Mouse (Mus musculus) gastrocnemius, adult 18-20 months (tissue): ENCODE results near the gene Palld. TPM values are rescaled to one million over a fixed set of nuclear protein-coding genes. Genes with fewer than 3 reads are reported as not detected.

Experiments used
- DNase-seq: peaks from one replicate; pipeline ENCODE4 v3.0.0; 2021; ENCODE audit warnings: low spot score
- total RNA-seq, 2 experiments: library from RNA; stranded (reverse); gene quantifications; 2 replicates each; pipeline ENCODE4 v1.2.3; 2021

Gene Palld
- total RNA-seq, 2 experiments from 2014 or later, result 42.0 to 57.2 TPM

DNA sequence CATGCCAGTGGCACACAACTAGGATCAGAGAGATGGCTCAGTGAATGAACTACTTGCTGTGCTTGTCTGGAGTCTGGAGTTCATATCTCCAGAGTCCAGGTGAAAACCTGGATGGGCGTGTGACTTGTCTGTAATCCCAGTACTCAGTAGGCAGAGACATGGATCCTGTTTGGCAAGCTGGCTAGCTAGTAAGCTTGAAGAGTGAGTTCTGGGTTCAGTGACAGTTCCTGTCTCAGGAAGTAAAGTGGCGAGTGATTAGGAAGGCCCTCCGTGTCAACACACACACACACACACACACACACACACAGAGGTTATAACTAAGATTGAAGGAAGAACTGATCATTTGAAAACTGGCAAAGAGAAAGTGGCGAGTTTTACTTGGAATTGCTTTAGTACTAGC, 264.8 kb downstream of the Palld start:
- DNase-seq, result no peak

DNA sequence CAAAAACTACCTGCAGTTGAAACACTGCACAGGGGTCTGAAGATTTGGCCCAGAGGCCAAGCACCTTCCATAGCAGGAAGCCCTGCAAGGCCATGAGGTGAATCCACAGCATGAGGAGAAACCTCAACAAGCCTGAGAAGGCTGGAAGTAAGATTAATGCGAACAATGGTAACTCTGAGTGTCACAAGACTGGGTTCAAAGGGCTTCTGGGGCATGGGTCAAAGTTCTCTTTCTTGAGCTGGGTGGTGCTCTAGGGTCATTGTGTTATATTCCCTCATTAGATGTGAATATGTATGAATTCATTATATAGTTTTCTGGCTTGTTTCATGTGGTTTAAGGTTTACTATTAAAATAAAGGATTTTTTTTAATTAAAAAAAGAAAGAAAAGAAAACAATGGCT, 267.7 kb downstream of the Palld start:
- DNase-seq, result no peak

GRCm38 (mm10) chr8:61632331-61632730, 270.2 kb downstream of the Palld start:
- DNase-seq, result no peak

DNA sequence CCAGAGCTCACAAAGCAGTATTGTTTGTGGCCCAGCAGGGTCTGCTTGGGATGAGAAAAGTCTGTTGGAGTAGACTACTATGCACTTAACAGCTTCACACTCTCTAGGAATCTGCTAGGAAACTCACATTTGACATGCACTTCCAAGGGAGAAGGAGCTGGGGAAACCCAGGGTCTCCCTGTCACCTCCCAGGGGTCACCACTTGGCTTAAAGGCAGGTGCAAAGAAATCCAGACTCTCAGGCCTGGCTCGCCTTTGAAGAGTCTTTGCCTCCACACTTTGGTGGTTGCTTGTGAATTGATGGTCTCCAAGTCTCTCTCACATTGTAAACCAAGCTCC, 272.9 kb downstream of the Palld start:
- no peak for DNase-seq

DNA sequence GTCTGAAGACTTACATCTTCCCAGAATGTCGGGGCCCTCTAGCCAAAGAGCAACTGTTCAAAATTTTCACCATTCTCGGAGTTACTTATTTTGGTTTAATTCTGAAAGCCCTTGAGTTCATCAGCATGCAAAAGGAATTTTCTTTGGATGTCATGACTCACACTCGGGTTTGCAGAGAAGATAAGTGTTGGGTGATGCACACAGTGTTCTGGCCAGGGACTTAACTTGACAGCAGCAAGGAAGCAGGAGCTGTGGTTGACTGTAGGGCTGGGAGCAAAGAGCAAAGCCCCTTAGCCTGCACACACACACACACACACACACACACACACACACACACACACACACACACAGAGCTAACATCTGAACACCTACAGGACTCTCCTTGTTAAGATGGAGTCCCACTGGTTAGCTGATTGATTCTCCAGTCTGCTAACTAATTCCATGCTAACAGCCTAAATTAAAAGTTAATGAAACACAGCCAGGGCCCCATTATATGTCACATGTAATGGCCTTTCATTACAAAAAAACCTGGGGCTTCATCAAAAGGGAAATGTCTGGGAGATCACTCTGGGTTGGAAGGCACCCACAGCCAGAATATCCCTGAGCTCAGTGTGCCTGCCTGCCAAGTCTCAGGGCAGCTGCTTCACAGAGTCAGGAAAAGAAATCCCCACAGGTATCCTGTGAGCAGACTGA, 273.4 kb downstream of the Palld start:
- no peak for DNase-seq

- no peak for DNase-seq
Observed at GRCm38 (mm10) chr8:61626246-61626952, 276.1 kb downstream of the Palld start.

- DNase-seq, result no peak
Observed at GRCm38 (mm10) chr8:61625656-61626210, 276.8 kb downstream of the Palld start.

- DNase-seq, result no peak
Observed at GRCm38 (mm10) chr8:61623485-61624417, 278.7 kb downstream of the Palld start.

DNA sequence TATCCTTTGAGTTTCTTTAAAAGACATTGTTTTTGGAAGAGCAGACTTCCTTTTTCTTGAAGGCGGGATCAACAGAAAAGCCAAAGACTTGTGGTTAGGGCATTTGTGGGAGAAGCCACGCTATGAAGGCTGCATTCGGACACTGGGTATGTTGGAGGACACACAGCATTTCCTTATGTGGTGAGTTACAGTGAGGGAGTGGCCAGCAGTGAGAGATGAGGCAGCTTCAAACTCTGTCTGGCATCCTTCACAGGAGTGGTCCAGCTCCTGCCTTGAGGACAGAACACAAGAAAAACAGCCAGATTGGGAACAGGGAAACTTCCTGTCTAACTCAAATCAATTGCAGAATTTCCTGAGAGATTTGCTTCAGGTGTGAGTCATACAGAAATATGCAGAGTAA, 281.2 kb downstream of the Palld start:
- DNase-seq, result no peak

DNA sequence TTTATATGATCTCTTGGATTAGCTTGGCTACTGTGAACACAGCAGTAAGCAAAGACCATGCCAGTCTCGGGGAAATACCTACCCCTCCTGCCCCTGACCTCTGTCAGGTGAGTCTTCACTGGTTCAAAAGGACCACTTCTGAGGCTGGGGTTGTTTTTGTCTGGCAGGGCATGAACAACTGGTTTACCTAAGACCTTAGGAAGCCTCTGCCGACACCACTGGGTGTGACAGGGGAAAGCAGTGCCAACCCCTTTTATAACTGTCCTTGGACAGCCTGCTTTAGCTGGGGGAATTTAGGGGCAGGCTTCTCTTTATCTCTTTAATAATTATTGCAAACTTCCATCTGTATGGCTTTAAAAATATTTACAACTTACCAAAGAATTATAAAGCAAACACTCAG, 284.8 kb downstream of the Palld start:
- DNase-seq, result peak; percentile 28

DNA sequence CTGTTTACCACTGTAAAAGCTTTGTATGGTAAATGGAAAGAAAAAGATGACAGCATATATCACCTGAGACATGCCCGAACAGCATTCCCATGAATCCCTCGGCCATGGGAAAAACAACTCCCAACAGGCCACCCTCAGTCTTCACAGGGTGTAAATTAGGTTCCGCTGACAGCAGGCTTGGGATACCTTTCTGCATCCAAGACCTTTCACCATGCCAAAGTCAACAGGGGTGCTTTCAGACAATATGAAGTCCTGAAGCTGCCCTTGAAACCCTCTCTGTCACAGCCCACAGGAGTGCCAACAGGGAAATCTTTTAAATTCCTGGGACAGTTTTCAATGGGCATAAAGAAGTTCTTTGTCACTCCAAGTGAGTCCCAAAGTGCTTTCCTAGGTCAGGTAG, 285.4 kb downstream of the Palld start:
- no peak for DNase-seq

GRCm38 (mm10) chr8:61615711-61616697, 286.5 kb downstream of the Palld start:
- DNase-seq, result no peak

- no peak for DNase-seq
Observed at GRCm38 (mm10) chr8:61611741-61612140, 290.7 kb downstream of the Palld start.

DNA sequence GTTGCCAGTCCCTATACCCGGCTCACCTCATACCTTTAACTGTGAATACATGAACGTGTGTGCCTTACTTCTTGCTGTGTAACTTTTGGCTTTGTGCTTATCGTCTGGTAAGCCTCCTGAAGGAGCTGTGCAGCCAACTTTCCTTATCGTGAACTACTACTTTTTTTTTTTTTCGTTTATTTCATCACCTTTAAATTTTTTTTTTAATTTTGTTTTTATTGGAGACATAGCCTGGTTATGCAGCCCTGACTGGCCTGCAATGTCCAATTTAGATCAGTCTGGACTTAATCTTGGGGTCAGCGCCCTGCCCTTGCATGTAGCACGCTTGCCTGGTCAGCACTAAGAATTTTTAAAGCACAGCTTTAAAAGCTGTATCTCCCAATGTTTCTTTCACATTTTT, 291.4 kb downstream of the Palld start:
- no peak for DNase-seq

- DNase-seq, result peak; percentile 31
Observed at GRCm38 (mm10) chr8:61610546-61610945, 291.9 kb downstream of the Palld start.

DNA sequence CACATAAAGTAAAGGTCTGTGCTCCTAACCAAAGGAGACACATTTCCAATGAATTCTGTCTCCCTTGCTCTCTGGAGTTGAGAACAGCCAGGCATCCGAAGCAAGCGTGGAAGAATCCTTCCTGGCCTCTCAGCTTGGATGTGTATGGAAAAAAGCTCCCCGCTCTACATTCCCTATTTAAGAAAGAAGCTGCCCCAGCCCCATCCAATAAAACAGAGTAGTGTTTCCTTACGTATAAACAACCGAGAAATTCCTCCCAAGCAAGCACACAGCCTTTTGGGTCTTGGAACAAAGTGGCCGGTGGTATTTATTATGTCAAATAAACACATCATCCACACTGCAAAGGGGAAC, 295.1 kb downstream of the Palld start:
- DNase-seq, result no peak

DNA sequence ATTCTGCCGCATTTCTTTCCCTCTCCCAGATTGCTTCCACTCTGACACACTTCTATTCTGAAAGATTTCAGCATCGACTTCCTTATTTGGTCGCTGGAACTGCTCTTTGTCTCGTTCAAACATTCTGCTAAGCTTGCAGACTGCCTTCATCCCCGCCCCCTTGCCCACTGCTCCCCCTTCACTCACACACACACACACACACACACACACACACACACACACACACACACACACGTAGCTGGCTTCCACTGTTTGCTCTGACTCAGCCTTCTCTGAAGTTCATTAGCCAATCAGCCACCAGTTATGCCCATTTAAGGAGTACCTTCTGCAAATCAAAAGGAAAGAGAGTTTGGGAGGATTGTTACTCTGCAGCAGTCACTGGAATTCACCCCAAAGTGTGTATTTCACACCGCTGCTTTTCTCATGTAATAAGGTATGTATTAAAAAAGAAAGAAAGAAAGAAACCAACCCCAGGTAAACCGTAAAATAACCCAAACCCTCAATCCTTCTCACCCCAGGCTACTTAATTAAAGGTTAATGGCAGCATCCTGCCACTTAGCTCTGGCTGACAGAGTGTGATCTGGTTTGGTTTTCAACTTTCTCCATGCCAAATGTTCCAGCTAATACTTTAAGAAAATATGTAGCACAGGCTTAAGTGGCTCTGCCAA, 295.6 kb downstream of the Palld start:
- DNase-seq, result peak; percentile 66

DNA sequence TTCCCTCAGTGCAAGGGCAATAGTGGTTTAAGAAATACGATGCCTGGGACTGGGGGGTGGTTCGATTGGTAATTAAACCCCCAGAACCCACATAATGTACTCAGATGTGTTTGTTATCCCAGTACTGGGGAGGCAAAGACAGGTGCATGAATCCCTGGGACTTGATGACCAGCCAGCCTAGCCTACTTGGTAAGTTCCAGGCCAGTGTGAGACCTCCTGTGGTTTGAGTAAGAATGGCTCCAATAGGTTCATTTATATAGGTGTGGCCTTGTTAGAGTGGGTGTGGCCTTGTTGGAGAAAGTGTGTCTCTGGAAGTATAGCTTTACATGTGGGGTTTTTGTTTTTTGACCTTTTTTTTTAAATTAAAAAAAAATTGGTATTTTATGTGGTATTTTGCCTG, 297.6 kb downstream of the Palld start:
- DNase-seq, result no peak

DNA sequence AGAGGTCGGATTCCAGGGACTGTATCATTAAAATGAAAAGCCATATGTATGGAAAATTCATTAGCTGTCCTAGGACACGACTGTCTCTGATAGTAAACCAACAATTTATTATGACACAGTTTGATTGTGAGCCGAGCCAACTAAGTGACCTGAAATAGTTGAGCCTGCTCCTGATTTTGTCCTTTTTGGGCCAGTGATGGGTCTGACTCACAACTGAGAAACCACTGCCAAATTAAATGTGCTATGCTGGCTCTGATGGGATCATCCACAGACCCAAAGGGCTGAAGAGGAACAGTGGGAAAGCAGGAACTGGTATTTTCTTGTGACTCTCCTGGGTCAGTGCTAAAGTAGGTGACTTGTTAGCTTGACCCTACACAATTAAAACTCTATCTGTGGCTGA, 305.6 kb downstream of the Palld start:
- peak; percentile 24 for DNase-seq

- DNase-seq, result no peak
Observed at GRCm38 (mm10) chr8:61591446-61591845, 311.0 kb downstream of the Palld start.
